Mouse (Mus musculus) heart, adult 2 months (tissue): ENCODE data around the gene Nuak2. TPM values are rescaled to one million over a fixed set of nuclear protein-coding genes. Genes with fewer than 3 reads are reported as not detected.

Source experiments
- DNase-seq, 2 experiments: peaks; one replicate each; pipeline ENCODE4 v3.0.0; 2021
- H3K27ac ChIP-seq: fragments of 200-600 bp; 2 replicates; pipeline ENCODE4 v1.8.1; 2022
- H3K27me3 ChIP-seq: fragments of 200-500 bp; 2 replicates; pipeline ENCODE4 v1.6.1; 2012; ENCODE audit warnings: mild to moderate bottlenecking, low read length, inconsistent platforms, mixed read lengths; ENCODE audit not compliant: control insufficient read depth, insufficient read depth
- H3K36me3 ChIP-seq: fragments of 200-500 bp; 2 replicates; pipeline ENCODE4 v1.6.1; 2012; ENCODE audit warnings: low read length, inconsistent platforms; ENCODE audit not compliant: control insufficient read depth, insufficient read depth
- H3K4me1 ChIP-seq: fragments of 200-500 bp; 2 replicates; pipeline ENCODE4 v1.6.1; 2011; ENCODE audit warnings: low read length; ENCODE audit not compliant: control insufficient read depth, insufficient read depth
- H3K4me3 ChIP-seq: fragments of 200-600 bp; 2 replicates; pipeline ENCODE4 v1.8.1; 2022
- H3K79me2 ChIP-seq: fragments of 200-500 bp; replicated peaks from 2 replicates; pipeline ENCODE4 v1.6.1; 2012; ENCODE audit warnings: mild to moderate bottlenecking, inconsistent platforms, low read length, moderate library complexity, mixed read lengths; ENCODE audit not compliant: control insufficient read depth, insufficient read depth
- H3K9ac ChIP-seq: fragments of 200-500 bp; 2 replicates; pipeline ENCODE4 v1.6.1; 2012; ENCODE audit warnings: low read depth, mild to moderate bottlenecking, control low read depth, inconsistent platforms, low read length, mixed read lengths
- CTCF ChIP-seq: fragments of 200-600 bp; IDR thresholded peaks from 2 replicates; pipeline ENCODE4 v1.8.1; 2022; ENCODE audit warnings: antibody characterized with exemption, mild to moderate bottlenecking, moderate library complexity
- EP300 ChIP-seq: fragments of 200-500 bp; IDR thresholded peaks from 2 replicates; pipeline ENCODE4 v1.6.1; 2011; ENCODE audit warnings: low read depth, low read length, control low read depth; ENCODE audit not compliant: insufficient read depth
- POLR2A ChIP-seq: fragments of 200-500 bp; IDR thresholded peaks from 2 replicates; pipeline ENCODE4 v1.6.1; 2011; ENCODE audit warnings: mild to moderate bottlenecking, low read depth, low read length, control low read depth; ENCODE audit not compliant: insufficient read depth
- WGBS: fragments of 180-500 bp; shearing (Covaris S2); methylation state at CpG from one replicate; pipeline ENCODE4 v1.1.7; 2018; 5-methylcytosine and 5-hydroxymethylcytosine counted together
- intact Hi-C: fragments of 180-260 bp; cut with DNase I; formaldehyde crosslinking; loops from one replicate; pipeline ENCODE4 v1.15.1; 2025
- polyA plus RNA-seq: library from polyadenylated mRNA; depleted of rRNA; stranded (reverse); fragments of >200 nt; gene quantifications from 2 replicates; pipeline ENCODE4 v1.2.3, GENCODE M21; 2012
- total RNA-seq, 2 experiments: library from RNA; stranded (reverse); gene quantifications; 2 replicates each; pipeline ENCODE4 v1.2.3; 2021

The Nuak2 gene
- total and polyA plus RNA-seq, 3 experiments: 2.8 to 4.3 (median 4.1) TPM

- H3K4me1 ChIP-seq: peaks cover 42% of the 10 kb centered on the region
- peak overlapping the region; percentile 23; the same call in 1 of the 2 replicates for H3K9ac ChIP-seq
- H3K27ac ChIP-seq: peak overlapping the region; percentile 51
These were observed 17.8 kb downstream of the Nuak2 start for GRCm38 (mm10) chr1:132333675-132334141.

GRCm38 (mm10) chr1:132334178-132334801 lies 18.4 kb downstream of the Nuak2 start:
- H3K36me3 ChIP-seq: no peaks in the 10 kb centered on the region
- WGBS: 37% methylated on average over 6 of the region's 6 CpGs
- H3K4me1 ChIP-seq: peaks cover 46% of the 10 kb centered on the region
- no peak overlapping the region for H3K4me3 ChIP-seq
- DNase-seq: no peak
- no peak for TF ChIP-seq POLR2A
- TF ChIP-seq CTCF: no peak
- TF ChIP-seq EP300: no peak
- no peak overlapping the region for H3K9ac ChIP-seq
- H3K27ac ChIP-seq: peak overlapping the region; percentile 51
- no peaks in the 10 kb centered on the region for H3K79me2 ChIP-seq
- H3K27me3 ChIP-seq: no peaks in the 10 kb centered on the region
- intact Hi-C loops: no loop called here

More at GRCm38 (mm10) chr1:132333675-132334141, 17.8 kb downstream of the Nuak2 start:
- H3K36me3 ChIP-seq: no peaks in the 10 kb centered on the region
- WGBS: 9% methylated on average over 4 of the region's 4 CpGs
- no peaks in the 10 kb centered on the region for H3K79me2 ChIP-seq
- H3K27me3 ChIP-seq: no peaks in the 10 kb centered on the region
- TF ChIP-seq POLR2A (no peak), EP300 (0 out of 2 replicates have a peak, but pooled peaks have one; percentile 39)
- peak; percentile 71 to 83 for DNase-seq
- intact Hi-C loops: loop anchor here (2.0 kb wide), 1 partner anchor 15 kb away; no protein-coding TSS in a partner anchor
- H3K4me3 ChIP-seq: no peak overlapping the region

GRCm38 (mm10) chr1:132335378-132335965 lies 19.5 kb downstream of the Nuak2 start:
- intact Hi-C loops: no loop called here
- peak; percentile 62 to 64 for DNase-seq
- Histone ChIP-seq H3K4me3 (no peak overlapping the region), H3K79me2 (no peaks in the 10 kb centered on the region), H3K36me3 (no peaks in the 10 kb centered on the region), H3K4me1 (peaks cover 42% of the 10 kb centered on the region), H3K27ac (peak overlapping the region; percentile 49), H3K27me3 (no peaks in the 10 kb centered on the region), H3K9ac (no peak overlapping the region)
- 26% methylated on average over 12 of the region's 12 CpGs for WGBS
- TF ChIP-seq EP300 (peak; percentile 89), POLR2A (no peak)

DNA sequence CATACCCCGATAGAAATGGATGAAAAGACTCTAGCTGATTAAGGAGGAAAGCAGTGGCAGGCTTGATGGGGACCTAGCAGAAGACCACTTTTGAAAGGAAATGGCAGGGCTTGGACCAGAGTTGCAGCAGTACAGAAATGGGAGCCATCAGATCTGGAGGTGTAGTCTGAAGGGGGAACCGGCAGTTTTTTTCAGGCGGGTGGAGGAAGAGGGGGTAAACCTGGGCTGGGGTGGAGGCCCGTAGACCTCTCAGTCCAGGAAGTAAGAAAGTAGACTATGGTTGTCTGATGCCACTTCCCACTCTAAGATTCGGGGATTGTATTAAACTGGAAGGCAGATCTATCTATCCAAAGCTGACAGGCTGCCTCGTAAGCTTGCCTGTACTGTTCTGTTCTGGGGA lies 21.0 kb downstream of the Nuak2 start:
- Histone ChIP-seq H3K4me3 (no peak overlapping the region), H3K4me1 (peaks cover 49% of the 10 kb centered on the region), H3K79me2 (no peaks in the 10 kb centered on the region), H3K27ac (peak overlapping the region; percentile 67), H3K36me3 (no peaks in the 10 kb centered on the region), H3K27me3 (no peaks in the 10 kb centered on the region), H3K9ac (no peak overlapping the region)
- DNase-seq: no peak
- TF ChIP-seq CTCF (no peak), POLR2A (no peak), EP300 (no peak)
- intact Hi-C loops: no loop called here
- 76% methylated on average over 6 of the region's 6 CpGs for WGBS

GRCm38 (mm10) chr1:132338027-132338660 lies 22.2 kb downstream of the Nuak2 start:
- H3K9ac ChIP-seq: 0 out of 2 replicates have a peak overlapping the region, but pooled peaks have one; percentile 22
- TF ChIP-seq EP300: no peak
- no peak for TF ChIP-seq CTCF
- TF ChIP-seq POLR2A: peak; percentile 27; the same call in 1 of the 2 replicates
- H3K79me2 ChIP-seq: no peaks in the 10 kb centered on the region
- 22% methylated on average over 8 of the region's 8 CpGs for WGBS
- no peaks in the 10 kb centered on the region for H3K27me3 ChIP-seq
- peak overlapping the region; percentile 67 for H3K27ac ChIP-seq
- intact Hi-C loops: loop anchor here (1.0 kb wide), 1 partner anchor 298 kb away; no protein-coding TSS in a partner anchor
- DNase-seq: peak in 1 of 2 experiments; percentile 29
- H3K4me1 ChIP-seq: peaks cover 56% of the 10 kb centered on the region
- no peak overlapping the region for H3K4me3 ChIP-seq
- no peaks in the 10 kb centered on the region for H3K36me3 ChIP-seq
